Mouse (Mus musculus): ENCODE results near the gene Nos1ap.

DNA sequence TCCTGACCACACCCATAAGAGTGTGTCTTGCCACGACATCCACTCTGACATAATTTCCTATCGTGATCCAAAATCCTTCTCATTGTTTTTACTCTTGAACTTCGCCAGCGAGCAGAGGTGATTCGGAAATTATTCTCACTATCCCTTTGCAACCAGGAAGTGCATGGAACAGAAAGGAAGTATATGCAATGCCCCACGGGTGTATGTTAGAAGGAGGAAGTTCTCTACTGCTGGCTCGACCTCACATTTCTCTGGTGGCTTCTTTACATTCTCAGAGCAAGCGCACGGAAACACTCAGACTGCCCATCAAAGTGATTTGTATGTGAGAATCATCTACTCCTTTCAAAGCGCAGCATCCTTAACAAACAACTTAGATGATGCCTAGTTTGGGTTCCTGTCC, 284.7 kb downstream of the Nos1ap start:
- no peak for TF ChIP-seq CTCF (IDR thresholded peaks at IDR 0.05; ENCODE audit: low read depth, low read length)
- TF ChIP-seq POLR2A (IDR thresholded peaks at IDR 0.05; ENCODE audit: borderline replicate concordance, low read depth, low read length) = no peak
